Mouse (Mus musculus) cerebellum, adult 8-10 months (tissue): ENCODE measurements around the gene Cnbd2.
A peak's percentile ranks its signal among the peaks of the same experiment; 100 is the strongest.

Source experiments
- DNase-seq: peaks from one replicate; pipeline ENCODE4 v3.0.0; 2022

The Cnbd2 gene

GRCm38 (mm10) chr2:156311841-156312291 is 233 bp upstream of the Cnbd2 start:
- peak; percentile 46 for DNase-seq

- no peak for DNase-seq
Observed at GRCm38 (mm10) chr2:156313153-156313552, 1.1 kb downstream of the Cnbd2 start.

DNA sequence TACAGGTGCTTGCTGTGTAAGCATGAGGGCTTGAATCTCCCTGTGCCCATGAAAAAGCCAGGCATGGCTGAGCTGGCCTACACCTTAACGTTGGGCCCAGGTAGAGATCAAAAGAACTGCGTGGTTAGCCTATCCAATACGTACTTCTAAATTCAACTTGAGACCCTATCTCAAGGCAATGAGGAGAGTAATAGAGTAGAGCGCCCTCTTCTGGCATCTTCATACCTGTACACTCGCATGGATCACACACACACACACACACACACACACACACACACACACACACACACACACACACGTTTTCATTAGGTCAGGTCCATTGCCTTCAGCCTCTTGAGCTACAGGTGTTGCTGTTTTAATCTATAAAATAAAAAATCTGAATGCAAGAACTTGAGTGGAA is 2.7 kb downstream of the Cnbd2 start:
- no peak for DNase-seq

GRCm38 (mm10) chr2:156318491-156318890 is 6.4 kb downstream of the Cnbd2 start:
- DNase-seq: no peak

DNA sequence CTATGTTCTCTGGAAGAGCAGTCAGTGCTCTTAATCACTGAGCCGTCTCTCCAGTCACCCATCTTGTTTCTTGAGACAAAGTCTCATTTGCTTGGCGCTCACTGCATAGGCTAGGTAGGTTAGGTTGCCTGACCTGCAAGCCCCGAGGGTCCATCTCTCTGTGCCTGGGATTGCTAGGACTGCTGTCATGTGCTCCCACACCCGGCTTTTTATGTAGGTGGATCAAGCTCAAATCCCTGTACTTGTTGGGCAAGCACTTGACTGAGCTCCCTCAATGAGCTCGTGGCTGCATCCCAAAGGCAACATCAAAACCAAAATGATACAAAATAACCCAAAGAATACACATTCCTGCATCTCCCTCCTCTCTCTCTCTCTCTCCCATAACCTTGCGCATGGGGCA is 9.4 kb downstream of the Cnbd2 start:
- no peak for DNase-seq

- DNase-seq: no peak
Observed at GRCm38 (mm10) chr2:156324116-156324588, 12.1 kb downstream of the Cnbd2 start.

- DNase-seq: no peak
Observed at GRCm38 (mm10) chr2:156324681-156325080, 12.6 kb downstream of the Cnbd2 start.

- no peak for DNase-seq
Observed at GRCm38 (mm10) chr2:156330681-156331080, 18.6 kb downstream of the Cnbd2 start.

DNA sequence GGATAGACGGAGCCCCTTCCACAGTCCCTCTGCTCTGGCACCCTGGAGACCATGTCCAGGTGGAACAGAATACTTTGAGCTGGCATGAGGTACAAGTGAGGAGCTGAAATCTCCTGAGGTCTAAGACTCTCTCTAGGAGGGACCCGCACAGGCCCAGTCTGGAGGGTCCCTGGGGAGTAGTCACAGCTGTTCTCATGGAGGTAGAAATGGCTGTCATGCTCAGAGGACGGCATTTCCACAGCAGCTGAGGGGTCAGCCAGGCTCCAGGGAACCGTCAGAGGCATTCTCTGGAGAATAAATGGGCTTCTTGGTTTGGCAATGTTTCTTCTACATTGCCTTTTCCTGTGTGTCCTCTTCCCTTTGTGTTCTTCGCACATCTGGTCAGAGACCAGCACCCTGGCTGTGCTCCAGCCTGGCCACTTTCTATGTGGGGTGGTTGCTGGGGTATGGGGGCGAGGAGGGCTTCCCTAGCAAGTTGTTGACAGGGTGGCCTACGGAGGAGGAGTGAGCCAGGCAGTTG is 19.4 kb downstream of the Cnbd2 start:
- DNase-seq: no peak

- DNase-seq: no peak
Observed at GRCm38 (mm10) chr2:156340078-156340477, 28.0 kb downstream of the Cnbd2 start.

DNA sequence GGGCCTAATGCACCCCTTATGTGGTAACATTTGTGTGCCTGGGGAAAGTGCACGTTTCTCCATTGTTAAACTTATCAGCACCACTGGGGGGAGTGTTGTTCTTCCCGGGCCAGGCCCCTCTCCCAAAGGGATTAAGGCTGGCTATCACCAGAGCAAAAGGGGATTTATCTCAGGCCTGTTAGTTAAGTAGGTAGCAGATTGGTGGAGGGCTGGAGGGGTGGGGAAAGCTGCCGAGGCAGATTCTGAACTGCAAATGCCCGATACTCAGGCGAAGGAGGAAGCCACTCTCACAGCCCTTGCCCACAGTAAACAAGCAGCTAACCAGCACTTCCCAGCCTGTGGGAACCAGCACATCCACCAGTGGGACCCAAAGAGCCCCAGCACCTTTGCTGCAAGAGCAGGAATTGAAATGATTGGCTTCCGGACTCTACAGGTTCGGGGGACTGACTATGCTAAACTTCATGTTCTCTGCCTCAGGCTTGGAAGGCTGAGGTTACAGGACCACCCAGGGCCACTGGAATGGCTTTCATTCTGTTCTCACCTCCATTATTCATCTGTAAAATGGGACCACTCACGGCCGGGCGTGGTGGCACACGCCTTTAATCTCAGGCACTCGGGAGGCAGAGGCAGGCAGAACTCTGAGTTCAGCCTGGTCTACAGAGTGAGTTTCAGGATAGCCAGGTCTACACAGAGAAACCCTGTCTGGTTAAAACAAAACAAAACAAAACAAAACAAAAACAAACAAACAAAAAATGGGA is 32.9 kb downstream of the Cnbd2 start:
- DNase-seq: peak; percentile 20

DNA sequence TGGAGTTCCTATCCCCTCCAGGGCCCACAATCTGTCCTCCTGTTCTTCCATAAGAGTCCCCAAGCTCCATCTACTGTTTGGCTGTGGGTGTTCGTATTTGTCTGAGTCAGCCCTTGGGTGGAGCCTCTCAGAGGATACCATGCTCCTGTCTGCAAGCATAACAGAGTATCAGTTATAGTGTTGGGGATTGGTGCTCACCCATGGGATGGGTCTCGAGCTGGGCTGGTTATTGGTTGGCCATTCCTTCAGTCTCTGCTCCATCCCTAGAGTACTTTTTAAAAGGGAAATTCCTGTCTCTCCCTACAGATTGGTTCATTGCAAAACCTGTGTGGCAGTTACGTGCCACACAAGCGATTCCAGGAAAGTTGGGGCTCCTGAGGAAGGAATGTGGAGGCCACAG is 36.7 kb downstream of the Cnbd2 start:
- no peak for DNase-seq

- no peak for DNase-seq
Observed at GRCm38 (mm10) chr2:156349286-156349848, 37.3 kb downstream of the Cnbd2 start.

DNA sequence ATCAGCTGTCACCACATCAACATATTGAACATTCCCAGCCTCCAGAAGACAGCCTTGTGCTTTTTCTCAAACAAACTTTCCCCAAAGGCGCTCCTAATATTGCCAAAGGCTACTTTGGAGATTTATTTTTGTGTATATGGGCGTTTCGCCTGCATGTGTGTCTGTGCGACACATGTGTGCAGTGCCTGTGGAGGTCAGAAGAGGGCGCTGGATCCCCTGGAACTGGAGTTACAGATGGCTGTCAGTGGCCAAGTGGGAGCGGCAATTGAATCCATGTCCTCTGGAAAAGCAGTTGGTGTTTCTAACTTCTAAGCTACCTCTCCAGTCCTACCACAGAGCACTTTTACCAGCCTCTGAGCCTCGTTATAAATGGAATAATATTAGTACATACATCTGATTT is 39.1 kb downstream of the Cnbd2 start:
- DNase-seq: no peak

- no peak for DNase-seq
Observed at GRCm38 (mm10) chr2:156352413-156353165, 40.5 kb downstream of the Cnbd2 start.

GRCm38 (mm10) chr2:156353265-156353692 is 41.2 kb downstream of the Cnbd2 start:
- DNase-seq: no peak

DNA sequence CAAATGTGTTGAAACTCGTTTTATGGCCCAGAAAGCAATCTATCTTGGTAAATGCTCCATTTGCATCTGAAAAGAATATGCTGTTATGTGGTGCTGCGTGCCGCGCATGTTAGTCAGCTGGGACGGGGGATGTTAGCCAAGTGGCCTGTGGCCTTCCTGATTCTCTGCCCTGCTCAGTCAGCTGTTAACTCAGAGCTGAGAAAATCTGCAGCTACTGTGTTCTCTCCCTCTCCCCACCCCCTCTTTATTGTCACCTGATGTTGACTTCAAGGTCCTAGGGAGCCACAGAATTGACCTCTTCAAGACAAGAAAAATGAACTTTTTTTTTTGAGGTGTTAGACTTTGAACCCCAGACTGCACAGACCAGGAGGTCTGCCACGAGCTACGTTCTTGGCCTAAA is 43.9 kb downstream of the Cnbd2 start:
- peak; percentile 22 for DNase-seq

- DNase-seq: no peak
Observed at GRCm38 (mm10) chr2:156368465-156368864, 56.4 kb downstream of the Cnbd2 start.

- no peak for DNase-seq
Observed at GRCm38 (mm10) chr2:156370896-156371295, 58.8 kb downstream of the Cnbd2 start.

DNA sequence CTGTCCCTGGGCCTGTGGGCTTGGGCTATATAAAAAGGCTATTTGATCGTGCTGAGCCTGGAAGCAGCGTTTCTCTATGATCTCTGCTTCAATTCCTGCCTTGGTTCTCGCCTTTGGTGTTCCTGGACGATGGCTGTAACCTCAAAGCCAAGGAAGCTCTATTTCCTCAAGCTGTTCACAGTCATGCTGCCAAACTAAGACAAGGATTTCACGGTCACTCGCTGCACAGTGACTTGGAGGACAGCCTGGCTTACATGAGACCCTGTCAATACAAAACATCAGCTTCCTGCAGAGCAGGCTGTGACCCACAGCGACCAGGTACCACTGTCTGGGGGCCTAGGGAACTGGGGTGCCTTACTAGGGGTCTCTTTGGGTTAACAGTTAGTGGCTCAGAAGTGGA is 64.9 kb downstream of the Cnbd2 start:
- DNase-seq: no peak

- no peak for DNase-seq
Observed at GRCm38 (mm10) chr2:156379929-156380328, 67.8 kb downstream of the Cnbd2 start.

- no peak for DNase-seq
Observed at GRCm38 (mm10) chr2:156381350-156381749, 69.3 kb downstream of the Cnbd2 start.

DNA sequence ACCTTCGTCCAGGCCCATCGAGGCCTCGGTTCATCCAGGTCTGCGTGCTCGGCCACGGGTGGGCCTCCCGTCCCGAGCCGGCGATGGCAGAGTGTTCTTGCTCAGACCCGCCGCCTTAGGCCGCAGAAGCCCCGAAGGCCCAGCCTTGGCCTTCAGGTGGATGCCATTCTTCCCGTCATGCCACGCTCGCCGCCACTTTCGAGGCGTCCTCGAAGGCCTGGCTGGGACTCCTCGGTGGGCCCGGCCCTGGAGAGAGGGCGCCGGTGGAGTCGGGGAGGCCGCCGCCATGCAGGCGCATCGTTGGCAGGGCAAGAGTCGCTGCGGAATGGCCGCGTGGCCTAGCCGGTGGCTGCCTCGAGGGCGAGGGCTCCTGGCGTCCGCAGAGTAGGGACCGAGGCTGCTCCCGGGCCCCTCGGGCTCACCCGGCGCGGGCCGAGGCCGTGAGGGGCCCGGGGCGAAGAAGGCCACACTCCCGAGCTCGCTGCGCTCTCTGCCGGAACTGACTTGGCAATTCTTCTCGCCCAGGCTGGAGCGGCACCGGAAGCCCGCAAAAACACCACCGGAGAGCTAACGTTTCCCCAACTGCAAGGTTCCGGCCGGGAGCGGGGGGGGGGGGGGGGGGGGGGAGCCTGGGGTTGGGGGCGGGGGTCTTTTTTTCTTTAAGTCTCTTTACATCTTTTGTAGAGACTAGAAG is 80.5 kb downstream of the Cnbd2 start:
- peak; percentile 69 for DNase-seq
